Mouse (Mus musculus): ENCODE results near the gene Sema3d.

Sema3d gene

DNA sequence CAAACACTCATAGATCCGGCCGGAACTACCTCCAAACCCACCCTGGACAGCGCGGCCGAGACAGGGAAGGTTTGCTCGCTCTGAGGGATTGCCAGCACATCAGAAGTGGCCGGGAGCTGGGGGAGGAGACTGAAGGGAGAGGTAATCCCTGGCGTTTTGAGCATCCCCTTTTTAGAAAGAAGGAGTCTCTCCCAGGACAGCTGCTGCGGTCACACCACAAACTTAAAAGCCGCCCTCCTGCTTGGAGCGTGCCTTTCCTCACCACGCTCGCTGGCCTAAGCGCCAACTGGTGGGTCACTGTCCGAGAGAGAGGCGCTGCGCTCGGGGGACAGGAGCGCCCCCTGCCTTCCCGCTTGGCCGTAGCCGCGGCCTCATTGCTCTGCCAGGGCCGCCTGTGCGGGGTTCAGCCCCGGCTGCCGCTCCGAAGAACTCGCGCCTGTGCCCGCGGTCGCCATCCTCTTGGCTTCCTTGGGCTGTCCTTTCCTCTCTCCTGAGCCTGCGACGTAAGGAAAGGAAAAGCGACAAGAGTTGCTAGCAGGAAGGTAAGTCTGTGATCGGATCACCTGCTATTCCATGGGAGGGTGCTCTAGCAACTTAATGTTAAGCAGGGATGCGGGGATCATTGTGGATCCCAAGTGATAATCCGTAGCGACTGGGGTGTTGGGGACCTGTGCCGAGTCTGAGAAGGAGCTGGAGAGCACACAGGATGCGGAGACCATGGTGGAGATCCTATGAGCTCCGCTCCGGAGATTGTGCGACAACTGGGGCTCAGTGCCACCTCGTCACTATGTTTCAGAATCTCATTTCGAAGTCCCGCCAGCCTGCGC is at the start of gene Sema3d:
Gene Sema3d, plus strand, starts transcription at position 253 of the 827 bp plus-strand sequence.
- DNase-seq (ENCODE audit: extremely low spot score): peak; percentile 87

DNA sequence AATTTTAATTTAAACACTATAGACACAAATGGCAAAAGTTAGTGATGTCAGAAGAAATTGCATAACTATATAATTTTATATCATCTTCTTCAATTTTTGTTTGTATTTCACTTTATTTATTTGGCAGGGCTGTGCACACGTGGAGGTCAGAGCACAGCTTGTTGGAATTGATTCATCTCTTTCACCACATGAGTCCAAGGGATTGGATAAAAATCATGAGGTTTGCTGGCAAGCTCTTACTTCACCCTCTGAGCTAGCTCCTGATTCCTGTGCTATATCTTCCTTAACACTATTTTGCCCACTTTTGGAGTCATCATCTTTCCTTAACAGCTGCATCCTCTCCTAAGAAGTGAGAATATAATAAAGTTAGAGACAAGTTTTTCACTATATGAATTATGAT is 5.9 kb upstream of the Sema3d start:
- DNase-seq (ENCODE audit: extremely low spot score): no peak

DNA sequence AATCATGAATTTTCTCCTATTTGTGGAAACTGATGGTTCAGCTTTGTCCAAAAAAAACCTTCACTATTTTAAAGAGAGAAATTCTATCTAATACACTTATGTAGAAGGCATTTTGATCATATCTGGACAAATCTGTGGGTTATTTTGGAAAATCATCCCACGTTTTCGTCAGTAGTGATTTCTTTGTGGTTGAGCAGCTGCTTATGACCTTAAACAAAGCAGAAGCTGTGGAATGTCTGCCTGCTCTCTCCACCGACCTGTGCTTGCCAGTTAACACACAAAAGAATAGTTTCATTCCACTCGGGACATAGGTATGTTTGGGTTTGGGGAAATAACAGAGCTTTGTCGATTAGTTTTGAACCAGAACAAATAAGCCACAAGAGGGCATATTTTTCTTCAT is 4.3 kb upstream of the Sema3d start:
- no peak for DNase-seq (ENCODE audit: extremely low spot score)

DNA sequence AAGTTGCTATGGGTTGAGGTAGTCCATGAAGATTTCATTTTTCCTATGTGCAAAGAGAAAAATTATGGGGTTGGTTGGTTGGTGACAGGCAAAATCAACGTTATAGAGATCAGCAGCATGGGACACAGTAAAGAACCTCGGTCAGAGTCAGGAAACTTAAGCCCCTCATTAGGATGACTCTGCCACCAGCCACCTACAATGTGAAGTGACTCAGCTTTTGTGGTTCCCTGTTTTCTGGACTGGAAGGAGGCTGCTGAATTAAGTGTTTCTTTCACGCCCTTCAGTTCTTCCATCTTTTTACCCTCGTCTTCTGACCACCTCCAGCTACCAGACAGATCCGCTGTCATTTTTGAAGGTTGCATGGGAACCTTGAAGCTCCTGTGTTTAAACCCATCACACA is 1.2 kb upstream of the Sema3d start:
- DNase-seq (ENCODE audit: extremely low spot score): no peak

DNA sequence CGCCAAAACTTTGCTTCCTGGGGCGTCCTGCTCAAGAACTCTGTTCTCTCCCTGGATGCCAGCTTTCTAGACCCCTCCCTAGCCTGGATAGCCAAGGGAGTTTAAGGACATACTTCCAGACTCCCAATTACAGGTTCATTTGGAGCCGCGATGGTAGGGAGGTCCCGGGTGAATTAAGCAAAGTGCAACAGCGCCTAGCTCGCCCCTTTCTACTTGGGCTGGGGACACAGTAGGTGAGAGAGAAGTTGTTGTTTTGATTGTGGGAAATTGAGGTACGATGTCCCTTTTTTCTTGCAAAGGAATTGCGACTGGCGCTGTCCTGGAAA is 738 bp downstream of the Sema3d start:
- peak; percentile 40 for DNase-seq (ENCODE audit: extremely low spot score)

DNA sequence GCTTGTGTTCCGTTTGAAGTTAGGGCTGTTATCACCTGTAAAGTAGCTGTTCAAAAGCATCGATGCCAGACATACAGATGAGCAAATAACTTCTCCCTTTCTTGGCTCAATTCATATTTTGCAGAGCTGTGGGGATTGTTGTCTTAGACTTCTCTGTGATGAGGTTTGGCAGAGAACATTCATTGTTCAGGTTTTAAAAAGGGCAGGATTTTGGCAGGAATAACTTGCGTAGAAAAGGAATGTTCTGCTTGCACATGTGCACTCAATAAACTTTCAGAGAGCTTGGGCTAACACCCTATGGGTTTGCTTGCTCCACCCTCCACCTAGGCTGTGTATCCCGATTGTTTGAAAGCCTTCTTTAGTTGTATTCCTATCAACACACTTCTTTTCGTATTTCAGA is 9.5 kb downstream of the Sema3d start:
- no peak for DNase-seq (ENCODE audit: extremely low spot score)

DNA sequence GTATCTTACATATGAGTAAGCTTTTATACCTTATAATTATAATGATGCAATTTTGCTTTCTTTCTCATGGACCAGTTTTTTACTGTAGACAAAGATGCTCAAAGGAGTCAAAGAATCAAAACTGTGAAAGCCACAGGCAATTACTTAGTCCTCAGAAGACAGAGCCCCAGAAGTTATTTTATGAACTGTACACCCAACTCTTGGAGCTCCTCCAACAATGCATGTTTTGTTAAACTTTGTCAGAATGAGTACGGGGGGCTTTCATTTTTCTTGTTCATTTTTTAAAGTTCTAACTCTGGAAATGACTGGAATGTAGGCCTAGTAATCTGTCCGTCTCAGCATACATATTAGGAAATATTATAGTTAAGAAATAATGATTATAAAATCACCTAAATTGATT is 16.1 kb downstream of the Sema3d start:
- DNase-seq (ENCODE audit: extremely low spot score): no peak

DNA sequence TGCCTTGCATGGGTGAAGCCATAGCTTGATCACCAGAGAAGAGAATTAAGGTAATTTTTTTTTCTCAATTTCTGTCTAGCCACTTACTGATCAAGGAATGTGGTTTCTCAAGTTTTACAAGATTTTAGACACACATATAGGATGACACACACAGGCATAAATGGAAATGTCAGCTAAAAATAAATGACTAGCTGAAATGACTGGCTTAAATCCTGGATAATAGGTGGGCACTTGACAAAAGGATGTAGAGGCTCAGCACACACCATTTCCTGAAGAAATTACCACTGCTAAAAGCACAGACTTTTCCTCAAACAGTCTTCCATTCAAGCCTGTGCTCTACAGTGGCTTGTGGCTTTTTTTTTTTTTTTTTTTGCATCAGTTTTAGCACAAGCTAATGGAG is 21.0 kb downstream of the Sema3d start:
- no peak for DNase-seq (ENCODE audit: extremely low spot score)

DNA sequence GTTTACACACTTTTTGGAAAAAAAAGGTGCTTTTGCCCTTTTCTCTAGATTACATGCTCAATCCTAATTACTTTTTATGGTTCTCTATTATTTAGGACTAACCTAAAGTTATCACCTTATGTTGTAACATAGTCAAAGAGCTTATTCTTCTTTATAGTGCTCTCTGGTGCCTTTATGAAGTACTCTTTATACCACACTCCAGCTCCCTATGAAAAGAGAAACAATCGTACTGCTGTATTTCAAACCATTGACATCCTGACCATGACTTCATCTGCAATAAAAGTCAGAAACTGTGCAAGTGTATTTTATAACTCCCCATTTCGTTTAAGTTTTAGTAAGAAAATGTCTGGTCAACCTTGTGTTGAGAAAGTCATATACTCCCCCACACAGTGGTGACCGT is 29.4 kb downstream of the Sema3d start:
- DNase-seq (ENCODE audit: extremely low spot score): no peak

DNA sequence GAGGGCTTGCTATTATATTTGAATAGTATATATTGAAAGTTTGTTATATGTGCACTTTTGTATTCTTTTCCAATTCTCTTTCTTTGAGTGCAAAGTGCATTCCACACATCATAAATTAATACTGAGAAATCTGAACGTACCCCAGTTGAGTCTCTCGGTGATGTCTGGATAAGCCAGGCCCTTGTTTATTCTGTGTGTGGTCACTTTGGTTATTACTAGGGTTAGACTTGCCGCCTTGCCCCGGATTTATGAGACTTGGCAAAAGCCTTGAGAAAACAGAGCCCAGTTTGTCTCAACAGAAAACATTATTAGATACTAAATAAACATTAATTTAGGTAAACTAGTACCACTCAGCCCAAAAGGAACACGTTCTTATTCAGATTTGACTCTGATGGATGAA is 40.1 kb downstream of the Sema3d start:
- DNase-seq (ENCODE audit: extremely low spot score): no peak

DNA sequence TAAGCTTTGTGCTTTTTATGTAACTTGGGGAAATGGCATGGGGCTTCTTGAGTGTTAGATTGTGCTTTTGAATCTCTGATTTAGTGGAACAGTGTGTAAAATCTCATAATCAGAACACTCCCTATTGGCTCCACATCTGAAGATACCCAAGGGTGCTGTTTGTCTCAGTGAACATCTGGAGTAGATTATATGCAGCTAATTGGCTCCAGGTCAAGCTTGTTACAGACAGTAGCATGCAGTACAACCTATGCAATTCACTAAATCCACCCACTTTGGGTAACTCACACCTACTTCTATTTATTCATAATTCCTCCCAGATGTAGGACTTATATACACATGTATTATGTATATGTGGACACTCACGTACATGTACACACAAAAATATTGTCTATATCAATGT is 58.6 kb downstream of the Sema3d start:
- DNase-seq (ENCODE audit: extremely low spot score): peak; percentile 28

DNA sequence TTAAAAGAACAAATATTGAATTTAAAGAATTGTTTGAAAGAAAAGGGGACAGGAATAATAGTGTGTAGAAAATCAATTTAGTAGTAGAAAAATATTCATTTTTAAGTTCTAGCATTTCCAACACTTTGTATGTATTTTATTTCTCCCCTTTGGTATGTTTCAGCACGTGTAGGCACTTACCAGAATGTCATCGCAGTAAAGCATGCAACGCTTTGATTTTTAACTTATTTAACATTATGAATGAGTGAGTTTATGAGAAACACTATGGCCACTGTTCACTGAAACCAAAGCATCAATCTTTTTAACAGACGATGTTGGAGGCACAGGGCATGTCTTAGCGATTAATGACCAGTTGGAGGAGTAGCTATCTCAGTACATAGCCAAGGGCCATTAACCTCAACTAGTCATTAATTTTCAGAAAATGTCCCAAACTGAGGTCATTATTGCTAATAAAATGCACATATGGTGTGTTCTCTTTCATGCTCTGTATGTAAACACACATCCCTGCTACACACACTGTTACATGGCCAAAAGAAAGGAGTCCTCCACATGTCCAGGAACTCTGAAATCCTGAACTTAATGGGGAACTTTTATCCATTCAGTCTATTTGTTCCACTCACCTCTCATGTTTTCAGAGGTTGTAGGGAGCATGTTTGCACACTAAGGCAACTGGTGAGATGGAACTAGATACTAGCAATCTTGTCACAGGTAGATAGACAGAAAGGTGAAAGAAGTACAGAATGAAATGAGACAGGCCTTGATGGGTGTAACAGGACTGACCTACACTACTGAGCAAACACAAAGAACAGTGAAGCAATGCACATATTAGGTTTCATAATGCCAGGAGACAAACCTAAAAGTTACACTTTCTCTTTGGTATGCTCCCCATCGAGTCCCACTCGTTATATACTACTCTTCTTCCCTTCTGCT is 59.3 kb downstream of the Sema3d start:
- DNase-seq (ENCODE audit: extremely low spot score): peak; percentile 6

DNA sequence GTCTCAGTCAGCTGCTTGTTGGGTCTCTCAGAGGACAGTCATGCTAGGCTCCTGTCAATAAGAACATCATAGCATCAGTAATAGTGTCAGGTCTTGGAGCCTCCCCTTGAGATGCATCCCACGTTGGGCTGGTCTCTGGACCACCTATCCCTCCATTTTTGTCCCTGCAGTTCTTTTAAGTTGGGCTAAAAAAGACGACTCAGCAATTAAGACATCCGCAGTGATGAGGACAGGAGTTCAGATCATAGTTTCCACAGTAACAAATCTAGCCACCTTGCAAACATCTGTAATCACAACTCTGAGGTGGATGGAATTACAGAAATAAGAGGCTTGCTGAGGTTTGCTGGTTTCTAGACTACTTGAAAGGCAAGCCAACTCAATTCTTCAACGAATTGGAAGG is 67.9 kb downstream of the Sema3d start:
- no peak for DNase-seq (ENCODE audit: extremely low spot score)

DNA sequence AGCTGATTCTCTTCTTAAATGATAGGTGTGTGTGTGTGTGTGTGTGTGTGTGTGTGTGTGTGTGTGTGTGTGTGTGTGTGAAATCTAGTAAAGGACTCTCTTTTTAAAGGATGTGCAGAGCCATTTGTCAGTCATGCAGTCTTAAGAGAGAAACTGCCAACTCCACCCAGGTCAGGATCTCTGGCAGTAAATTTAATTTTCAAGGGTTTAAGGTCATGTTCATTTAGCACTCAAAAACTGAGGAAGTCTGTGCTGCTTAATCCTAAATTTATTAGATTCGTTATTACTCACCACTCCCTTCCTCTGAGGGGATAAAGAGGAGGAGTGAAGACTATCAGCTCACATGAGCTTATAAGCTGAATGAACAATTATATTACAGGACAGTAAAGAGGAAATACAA is 71.8 kb downstream of the Sema3d start:
- DNase-seq (ENCODE audit: extremely low spot score): no peak

DNA sequence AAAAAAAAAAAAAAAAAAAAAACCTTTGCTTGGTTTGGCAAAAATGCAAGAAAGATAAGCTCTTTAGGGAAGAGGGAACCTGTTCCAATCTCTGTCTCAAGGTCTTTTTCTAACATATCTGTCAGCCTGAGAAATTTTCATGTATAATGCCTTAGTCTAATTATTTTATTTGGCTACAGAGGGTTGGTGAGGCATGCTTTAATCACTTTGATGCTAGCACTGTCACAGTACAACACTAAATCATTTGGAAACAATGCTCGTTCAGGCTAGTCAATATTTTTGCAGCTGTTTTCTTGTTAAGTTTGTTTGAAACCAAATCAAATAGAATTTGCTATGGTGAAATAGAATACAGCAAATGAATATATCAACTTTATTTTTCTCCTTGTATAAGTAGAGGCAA is 74.3 kb downstream of the Sema3d start:
- no peak for DNase-seq (ENCODE audit: extremely low spot score)

DNA sequence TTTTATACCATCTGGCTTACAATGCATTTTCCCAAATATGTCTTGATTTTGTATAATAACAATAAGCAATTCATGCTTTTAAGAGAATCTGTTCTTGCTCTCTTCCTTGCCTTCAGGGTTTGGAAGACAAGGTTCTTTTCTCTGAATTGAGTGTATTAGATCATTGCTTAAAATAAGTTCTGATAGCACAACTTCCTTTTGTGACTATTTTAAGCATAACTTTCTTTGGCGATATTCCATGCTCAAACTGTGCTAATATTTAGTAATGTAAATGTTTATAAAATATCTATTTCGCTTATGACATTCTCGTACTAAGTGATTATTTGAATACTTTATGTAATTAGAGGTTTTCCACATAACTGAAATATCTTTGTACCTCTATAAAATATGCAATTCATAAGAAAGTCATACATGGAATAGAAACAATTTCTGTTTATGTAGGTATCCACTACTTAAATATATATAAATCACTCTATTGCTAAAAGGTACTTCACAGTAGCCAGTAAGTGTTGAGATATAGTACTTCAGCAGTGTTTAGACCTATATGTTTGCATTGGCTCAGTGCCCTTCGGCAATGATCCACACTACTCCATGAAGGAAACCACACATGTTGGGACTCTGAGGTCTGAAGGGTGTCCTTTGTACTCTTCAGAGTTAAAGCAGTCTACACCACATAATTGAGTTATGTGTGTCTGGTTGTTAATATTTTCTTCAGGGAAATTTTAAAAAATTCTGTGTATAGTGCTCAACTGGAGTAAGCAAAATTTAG is 84.6 kb downstream of the Sema3d start:
- no peak for DNase-seq (ENCODE audit: extremely low spot score)

DNA sequence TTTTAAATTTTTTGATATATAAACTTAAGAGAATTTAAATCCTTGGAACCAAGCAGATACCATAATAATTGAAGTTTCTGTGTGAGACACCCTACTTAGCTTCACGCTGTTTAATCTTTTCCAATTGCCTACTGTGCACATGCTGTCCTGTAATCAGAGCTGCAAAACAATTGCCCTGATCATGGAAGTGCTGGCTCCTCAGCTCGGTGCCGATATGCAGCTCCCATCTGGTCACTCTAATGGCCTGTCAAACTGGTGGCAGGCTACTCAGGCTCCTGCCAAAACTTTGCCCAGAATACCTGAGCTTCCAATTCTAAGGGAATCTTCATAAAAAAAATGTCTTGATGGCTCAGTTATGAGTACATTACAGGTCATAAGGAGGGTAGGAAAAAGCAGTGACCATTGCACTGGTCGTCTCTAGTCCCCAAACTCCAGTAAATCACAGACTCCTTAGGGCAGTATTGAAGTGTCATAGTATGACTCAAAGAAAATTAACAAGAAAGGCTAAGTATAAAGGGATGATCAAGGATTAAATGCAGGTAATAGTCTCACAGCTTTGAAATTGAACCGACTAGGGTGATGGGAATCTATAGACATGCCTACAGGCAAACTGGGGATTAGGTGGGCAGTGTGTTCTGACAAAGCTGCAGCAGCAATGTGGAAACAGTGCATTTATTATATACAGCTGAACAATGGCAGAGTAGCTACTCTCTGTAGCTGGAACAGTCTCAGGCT is 91.9 kb downstream of the Sema3d start:
- no peak for DNase-seq (ENCODE audit: extremely low spot score)

DNA sequence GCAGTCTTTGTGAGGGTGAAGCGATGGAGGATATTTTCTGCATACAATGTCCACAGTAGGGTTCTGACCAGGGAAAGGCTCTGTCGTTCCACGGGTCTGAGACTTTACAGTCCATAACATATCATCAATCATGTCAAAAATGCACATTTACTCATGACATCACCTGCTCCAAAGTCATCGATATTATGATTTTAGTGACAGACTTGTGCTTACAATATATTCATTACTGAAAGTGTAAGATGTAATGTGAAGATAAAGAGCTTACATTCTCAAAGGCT is 92.4 kb downstream of the Sema3d start:
- DNase-seq (ENCODE audit: extremely low spot score): no peak

DNA sequence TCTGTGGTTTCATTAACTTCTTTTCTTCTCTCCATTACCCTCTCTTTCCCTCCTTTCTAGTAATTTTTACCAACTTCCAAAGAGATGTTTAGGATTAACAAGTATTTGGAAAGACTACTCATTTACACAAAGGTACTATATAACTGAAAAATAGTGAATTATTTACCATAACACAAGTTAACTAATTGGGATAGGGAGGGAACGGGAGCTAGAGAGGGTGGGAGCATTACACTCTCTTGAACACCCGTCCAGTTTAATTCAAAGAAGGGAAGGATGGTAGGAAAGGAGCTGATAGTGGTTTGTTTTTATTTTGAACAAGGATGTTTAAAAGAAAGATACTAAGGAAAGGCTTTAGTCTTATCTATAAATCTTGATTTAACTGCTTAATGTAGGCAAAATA is 104.7 kb downstream of the Sema3d start:
- no peak for DNase-seq (ENCODE audit: extremely low spot score)

DNA sequence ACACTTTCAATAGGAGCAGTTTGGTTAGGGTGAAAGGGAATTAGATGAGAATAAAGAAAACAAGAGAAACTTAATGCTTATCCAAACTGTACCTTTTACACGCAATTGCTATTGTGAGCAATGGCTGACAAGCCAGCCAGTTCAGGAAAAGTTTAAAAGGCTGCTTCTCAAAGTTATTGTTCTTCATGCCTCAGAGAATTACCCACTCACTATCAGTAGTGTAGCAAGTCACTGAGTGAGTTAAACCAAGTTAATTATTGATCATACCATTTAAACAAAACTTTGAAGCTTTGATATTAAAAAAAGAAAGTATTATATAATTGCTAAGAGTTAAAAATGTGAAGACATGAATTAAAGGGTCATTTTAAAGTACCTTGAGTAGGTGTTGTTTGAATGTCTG is 108.5 kb downstream of the Sema3d start:
- no peak for DNase-seq (ENCODE audit: extremely low spot score)

DNA sequence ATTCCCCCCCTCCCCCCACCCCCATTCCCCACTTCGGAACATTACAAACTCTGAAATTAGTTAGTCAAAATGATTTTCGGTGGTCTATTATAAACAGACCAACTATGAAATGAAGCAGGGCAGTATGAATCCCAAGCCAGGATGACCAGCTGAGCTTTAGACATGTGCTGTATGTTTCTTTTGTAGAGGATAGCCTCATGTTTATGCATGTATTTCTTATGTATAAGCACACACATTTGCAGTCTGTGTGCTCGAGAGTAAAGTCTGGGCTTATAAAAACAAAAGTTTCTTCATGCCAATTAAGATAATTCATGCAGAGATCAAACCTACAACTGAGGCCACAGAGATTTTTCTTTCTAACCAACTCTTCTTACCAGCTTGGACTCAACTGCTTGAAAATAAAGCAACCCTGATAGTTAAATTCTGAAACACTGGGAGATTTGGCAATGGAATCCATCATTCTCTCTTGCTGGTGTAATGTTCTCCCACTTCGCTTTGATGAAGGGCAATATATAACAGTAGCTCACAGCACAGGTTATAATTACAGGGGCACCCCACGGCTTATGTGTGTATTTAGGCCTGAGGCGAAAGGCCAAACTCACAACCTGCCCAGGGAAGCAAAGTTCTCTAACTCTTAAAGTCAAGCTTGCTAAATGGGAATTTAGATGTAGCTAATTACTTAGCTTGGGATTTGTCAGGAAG is 115.2 kb downstream of the Sema3d start:
- DNase-seq (ENCODE audit: extremely low spot score): no peak
